Mouse (Mus musculus): ENCODE measurements around the gene 1700042G07Rik. TPM values are rescaled to one million over a fixed set of nuclear protein-coding genes. Genes with fewer than 3 reads are reported as not detected.

1700042G07Rik gene
- polyA plus RNA-seq, 1 experiment from 2014 or later: not detected

GRCm38 (mm10) chr4:116137421-116137996 lies 35.7 kb upstream of the 1700042G07Rik start:
- WGBS (ENCODE audit: insufficient replicate concordance): 64% methylated on average over 13 of the region's 13 CpGs
- H3K4me3 ChIP-seq (ENCODE audit: low read depth, low read length): no peak overlapping the region
- no peak for ATAC-seq
- H3K9me3 ChIP-seq (ENCODE audit: low read length): no peaks in the 10 kb centered on the region
- no peak overlapping the region for H3K27ac ChIP-seq (ENCODE audit: low read depth)
- no peaks in the 10 kb centered on the region for H3K36me3 ChIP-seq (replicated peaks; ENCODE audit: insufficient read depth, low read length)
- no peak overlapping the region for H3K4me2 ChIP-seq (ENCODE audit: low read depth, low read length)
- no peak for DNase-seq
- TF ChIP-seq EP300 (IDR thresholded peaks at IDR 0.05; ENCODE audit: low read depth) (no peak), CTCF (IDR thresholded peaks at IDR 0.05; ENCODE audit: low read depth) (no peak)
- H3K4me1 ChIP-seq (ENCODE audit: insufficient read depth): no peaks in the 10 kb centered on the region
- H3K27me3 ChIP-seq (ENCODE audit: insufficient read depth, low read length): peaks cover 7% of the 10 kb centered on the region; the same call in 1 of the 2 replicates
- no peak overlapping the region for H3K9ac ChIP-seq (replicated peaks)

- Histone ChIP-seq H3K27ac (ENCODE audit: low read depth) (no peak overlapping the region), H3K4me2 (ENCODE audit: low read depth, low read length) (no peak overlapping the region), H3K4me1 (ENCODE audit: insufficient read depth) (peaks cover 12% of the 10 kb centered on the region), H3K36me3 (replicated peaks; ENCODE audit: insufficient read depth, low read length) (no peaks in the 10 kb centered on the region), H3K9me3 (ENCODE audit: low read length) (no peaks in the 10 kb centered on the region), H3K27me3 (ENCODE audit: insufficient read depth, low read length) (peaks cover 22% of the 10 kb centered on the region; the same call in 1 of the 2 replicates), H3K9ac (replicated peaks) (no peak overlapping the region), H3K4me3 (ENCODE audit: low read depth, low read length) (no peak overlapping the region)
- 70% methylated on average over 7 of the region's 7 CpGs for WGBS (ENCODE audit: insufficient replicate concordance)
- DNase-seq (no peak), ATAC-seq (no peak)
- no peak for TF ChIP-seq EP300 (IDR thresholded peaks at IDR 0.05; ENCODE audit: low read depth)
- no peak for TF ChIP-seq CTCF (IDR thresholded peaks at IDR 0.05; ENCODE audit: low read depth)
Measured at GRCm38 (mm10) chr4:116140801-116141574, 32.2 kb upstream of the 1700042G07Rik start.

GRCm38 (mm10) chr4:116141736-116142135 lies 31.4 kb upstream of the 1700042G07Rik start:
- Histone ChIP-seq H3K27ac (ENCODE audit: low read depth) (no peak overlapping the region), H3K4me3 (ENCODE audit: low read depth, low read length) (no peak overlapping the region), H3K4me1 (ENCODE audit: insufficient read depth) (peaks cover 12% of the 10 kb centered on the region), H3K4me2 (ENCODE audit: low read depth, low read length) (no peak overlapping the region), H3K27me3 (ENCODE audit: insufficient read depth, low read length) (peaks cover 22% of the 10 kb centered on the region; the same call in 1 of the 2 replicates), H3K9me3 (ENCODE audit: low read length) (no peaks in the 10 kb centered on the region), H3K36me3 (replicated peaks; ENCODE audit: insufficient read depth, low read length) (no peaks in the 10 kb centered on the region), H3K9ac (replicated peaks) (no peak overlapping the region)
- ATAC-seq: no peak
- 54% methylated on average over 1 of the region's 1 CpGs for WGBS (ENCODE audit: insufficient replicate concordance)
- no peak for DNase-seq
- TF ChIP-seq CTCF (IDR thresholded peaks at IDR 0.05; ENCODE audit: low read depth) (no peak), EP300 (IDR thresholded peaks at IDR 0.05; ENCODE audit: low read depth) (no peak)

- WGBS (ENCODE audit: insufficient replicate concordance): 74% methylated on average over 7 of the region's 7 CpGs
- ATAC-seq (no peak), DNase-seq (no peak)
- no peaks in the 10 kb centered on the region for H3K36me3 ChIP-seq (replicated peaks; ENCODE audit: insufficient read depth, low read length)
- H3K4me1 ChIP-seq (ENCODE audit: insufficient read depth): peaks cover 12% of the 10 kb centered on the region
- no peak overlapping the region for H3K4me2 ChIP-seq (ENCODE audit: low read depth, low read length)
- peaks cover 22% of the 10 kb centered on the region; the same call in 1 of the 2 replicates for H3K27me3 ChIP-seq (ENCODE audit: insufficient read depth, low read length)
- H3K27ac ChIP-seq (ENCODE audit: low read depth): no peak overlapping the region
- TF ChIP-seq CTCF (IDR thresholded peaks at IDR 0.05; ENCODE audit: low read depth) (no peak), EP300 (IDR thresholded peaks at IDR 0.05; ENCODE audit: low read depth) (no peak)
- H3K9me3 ChIP-seq (ENCODE audit: low read length): no peaks in the 10 kb centered on the region
- H3K4me3 ChIP-seq (ENCODE audit: low read depth, low read length): no peak overlapping the region
- H3K9ac ChIP-seq (replicated peaks): no peak overlapping the region
Measured at GRCm38 (mm10) chr4:116142269-116142668, 30.9 kb upstream of the 1700042G07Rik start.

- no peak overlapping the region for H3K9ac ChIP-seq (replicated peaks)
- 11% methylated on average over 7 of the region's 7 CpGs for WGBS (ENCODE audit: insufficient replicate concordance)
- H3K27me3 ChIP-seq (ENCODE audit: insufficient read depth, low read length): peaks cover 22% of the 10 kb centered on the region; the same call in 1 of the 2 replicates
- no peak for ATAC-seq
- no peak overlapping the region for H3K27ac ChIP-seq (ENCODE audit: low read depth)
- no peak for DNase-seq
- no peaks in the 10 kb centered on the region for H3K36me3 ChIP-seq (replicated peaks; ENCODE audit: insufficient read depth, low read length)
- H3K4me3 ChIP-seq (ENCODE audit: low read depth, low read length): no peak overlapping the region
- peaks cover 12% of the 10 kb centered on the region for H3K4me1 ChIP-seq (ENCODE audit: insufficient read depth)
- TF ChIP-seq CTCF (IDR thresholded peaks at IDR 0.05; ENCODE audit: low read depth): no peak
- no peak for TF ChIP-seq EP300 (IDR thresholded peaks at IDR 0.05; ENCODE audit: low read depth)
- peak overlapping the region; percentile 80; the same call in 1 of the 2 replicates for H3K4me2 ChIP-seq (ENCODE audit: low read depth, low read length)
- no peaks in the 10 kb centered on the region for H3K9me3 ChIP-seq (ENCODE audit: low read length)
Measured at GRCm38 (mm10) chr4:116143317-116143811, 29.8 kb upstream of the 1700042G07Rik start.

Measured in liver, postnatal 0 days (tissue).